Mouse (Mus musculus) spleen, adult 2 months (tissue): ENCODE measurements around the gene Pik3r4.
"Not testable (repeated sequence)": the region's sequence is repeated elsewhere in the genome, so short reads cannot be mapped to it uniquely, and the experiment has no call there.

Experiments
- CTCF ChIP-seq: fragments of 200-500 bp; IDR thresholded peaks from 2 replicates; pipeline ENCODE4 v1.5.1; 2011; ENCODE audit warnings: mild to moderate bottlenecking, inconsistent platforms; ENCODE audit not compliant: insufficient read depth, insufficient read length, insufficient replicate concordance; ENCODE audit errors: extremely low read depth
- POLR2A ChIP-seq: fragments of 200-500 bp; IDR thresholded peaks from 2 replicates; pipeline ENCODE4 v1.6.1; 2011; ENCODE audit warnings: low read depth, low read length, inconsistent platforms

- not testable (repeated sequence) for TF ChIP-seq POLR2A
- peak; percentile 24; the same call in 1 of the 2 replicates for TF ChIP-seq CTCF
Measured at GRCm38 (mm10) chr9:105617274-105617673, 25.5 kb upstream of the Pik3r4 start.
